Mouse (Mus musculus) forebrain, embryonic 14.5 days (tissue): ENCODE measurements around the gene Ddx49. TPM values are rescaled to one million over a fixed set of nuclear protein-coding genes. Genes with fewer than 3 reads are reported as not detected.

ENCODE experiments used
- ATAC-seq: fragments of 200-750 bp; cut with Nextera tagmentation; 2 replicates; pipeline ENCODE4 v1.8.0; 2017; ENCODE audit warnings: mild to moderate bottlenecking, moderate library complexity
- DNase-seq: peaks from one replicate; pipeline ENCODE4 v3.0.0-alpha.2; 2015; ENCODE audit warnings: low spot score
- H3K27ac ChIP-seq: fragments of 300-500 bp; sonication (generic); 2 replicates; pipeline ENCODE4 v1.5.1; 2014; ENCODE audit warnings: low read depth, mild to moderate bottlenecking, control low read depth, low read length, moderate library complexity
- H3K27me3 ChIP-seq: fragments of 300-500 bp; sonication (generic); replicated peaks from 2 replicates; pipeline ENCODE4 v1.6.1; 2014; ENCODE audit warnings: low read length, control low read depth, mixed read lengths; ENCODE audit not compliant: control insufficient read depth, insufficient read depth
- H3K36me3 ChIP-seq: fragments of 300-500 bp; sonication (generic); 2 replicates; pipeline ENCODE4 v1.6.1; 2014; ENCODE audit warnings: low read length, control low read depth; ENCODE audit not compliant: control insufficient read depth, insufficient read depth
- H3K4me1 ChIP-seq: fragments of 300-500 bp; sonication (generic); 2 replicates; pipeline ENCODE4 v1.6.1; 2014; ENCODE audit warnings: antibody characterized with exemption, low read length, control low read depth; ENCODE audit not compliant: control insufficient read depth, insufficient read depth
- H3K4me2 ChIP-seq: fragments of 300-500 bp; sonication (generic); 2 replicates; pipeline ENCODE4 v1.6.1; 2014; ENCODE audit warnings: mild to moderate bottlenecking, control low read depth, low read length
- H3K4me3 ChIP-seq: fragments of 300-500 bp; sonication (generic); 2 replicates; pipeline ENCODE4 v1.5.1; 2014; ENCODE audit warnings: low read depth, low read length, control low read depth
- H3K9ac ChIP-seq: fragments of 300-500 bp; sonication (generic); 2 replicates; pipeline ENCODE4 v1.6.1; 2014; ENCODE audit warnings: mild to moderate bottlenecking, low read length, control low read depth, moderate library complexity
- H3K9me3 ChIP-seq: fragments of 300-500 bp; sonication (generic); replicated peaks from 2 replicates; pipeline ENCODE4 v1.6.1; 2016; ENCODE audit warnings: low read length, control low read depth, mixed read lengths; ENCODE audit not compliant: control insufficient read depth
- WGBS: fragments of 180-500 bp; shearing (Covaris S2); extraction: QIAGEN DNeasy Blood & Tissue Kit; methylation state at CpG from one replicate; pipeline ENCODE4 v1.1.7; 2014; 5-methylcytosine and 5-hydroxymethylcytosine counted together
- polyA plus RNA-seq: library from polyadenylated mRNA; unstranded; fragments of >200 nt; fragmentation: Nextera tagmentation; extraction: Ambion mirVana; gene quantifications from 2 replicates; pipeline ENCODE4 v1.2.1, GENCODE M21; 2014

Ddx49 gene
- polyA plus RNA-seq, 1 experiment from 2014 or later: 51.5 TPM

DNA sequence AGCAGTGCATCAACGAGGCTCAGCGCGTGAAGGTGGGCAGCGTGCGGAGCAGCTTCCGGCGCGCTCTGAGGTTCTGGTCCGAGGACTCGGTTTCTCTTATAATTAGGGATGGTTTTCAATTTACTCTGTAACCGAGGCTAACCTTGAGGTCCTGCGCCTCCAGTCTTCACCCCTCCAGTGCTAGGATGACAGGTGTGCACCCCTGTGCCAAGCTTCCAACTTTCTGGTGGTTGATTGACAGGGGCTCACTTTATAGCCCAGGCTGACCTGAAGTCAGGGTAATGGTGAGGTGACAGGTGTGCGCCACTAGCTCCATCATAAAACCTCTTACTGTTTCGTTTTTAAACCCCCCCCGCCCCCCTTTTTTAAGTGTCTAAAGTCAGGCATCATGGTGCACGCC lies 612 bp upstream of the Ddx49 start:
- peaks cover 51% of the 10 kb centered on the region for H3K36me3 ChIP-seq
- ATAC-seq: peak; percentile 40

DNA sequence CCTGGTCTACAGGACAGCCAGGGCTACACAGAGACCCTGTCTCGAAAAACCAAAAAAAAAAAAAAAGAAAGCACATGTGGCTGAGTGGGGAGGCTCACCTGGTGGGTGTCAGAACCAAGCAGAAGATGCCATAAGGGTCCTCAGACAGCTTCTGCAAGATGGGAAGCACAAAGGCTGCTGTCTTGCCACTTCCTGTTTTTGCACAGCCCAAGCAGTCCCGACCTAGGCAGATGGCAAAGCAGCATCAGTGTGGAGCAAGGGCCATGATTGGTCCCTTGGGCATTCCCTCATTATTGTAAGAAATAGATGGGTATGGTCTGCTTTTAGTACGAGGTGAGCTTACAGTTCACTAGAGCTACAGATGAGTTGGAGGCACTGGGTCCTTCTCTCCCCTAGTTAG lies 1.4 kb downstream of the Ddx49 start:
- H3K4me2 ChIP-seq: no peak overlapping the region
- H3K27ac ChIP-seq: no peak overlapping the region
- peaks cover 54% of the 10 kb centered on the region for H3K36me3 ChIP-seq
- no peak for DNase-seq
- no peak overlapping the region for H3K4me3 ChIP-seq
- H3K27me3 ChIP-seq: no peaks in the 10 kb centered on the region
- 93% methylated on average over 3 of the region's 3 CpGs for WGBS
- H3K4me1 ChIP-seq: peaks cover 12% of the 10 kb centered on the region
- H3K9ac ChIP-seq: no peak overlapping the region
- ATAC-seq: no peak
- H3K9me3 ChIP-seq: no peaks in the 10 kb centered on the region

More for the DNA sequence above, 612 bp upstream of the Ddx49 start:
- DNase-seq: no peak
- H3K4me2 ChIP-seq: peak overlapping the region; percentile 92
- no peaks in the 10 kb centered on the region for H3K27me3 ChIP-seq
- H3K9ac ChIP-seq: peak overlapping the region; percentile 81
- peaks cover 12% of the 10 kb centered on the region for H3K4me1 ChIP-seq
- H3K4me3 ChIP-seq: peak overlapping the region; percentile 81
- 7% methylated on average over 16 of the region's 16 CpGs for WGBS
- H3K9me3 ChIP-seq: no peaks in the 10 kb centered on the region
- H3K27ac ChIP-seq: no peak overlapping the region

GRCm38 (mm10) chr8:70293988-70294405 lies 8.3 kb downstream of the Ddx49 start:
- H3K9ac ChIP-seq: no peak overlapping the region
- DNase-seq (no peak), ATAC-seq (0 out of 2 replicates have a peak, but pooled peaks have one; percentile 8)
- no peaks in the 10 kb centered on the region for H3K4me1 ChIP-seq
- peaks cover 92% of the 10 kb centered on the region for H3K36me3 ChIP-seq
- H3K27me3 ChIP-seq: no peaks in the 10 kb centered on the region
- H3K4me3 ChIP-seq: no peak overlapping the region
- WGBS: 83% methylated on average over 5 of the region's 5 CpGs
- H3K27ac ChIP-seq: no peak overlapping the region
- H3K9me3 ChIP-seq: no peaks in the 10 kb centered on the region
- H3K4me2 ChIP-seq: no peak overlapping the region

GRCm38 (mm10) chr8:70286737-70287136 lies 15.6 kb downstream of the Ddx49 start:
- 94% methylated on average over 8 of the region's 8 CpGs for WGBS
- peaks cover 61% of the 10 kb centered on the region for H3K36me3 ChIP-seq
- no peak overlapping the region for H3K27ac ChIP-seq
- ATAC-seq: no peak
- no peak overlapping the region for H3K4me2 ChIP-seq
- H3K4me1 ChIP-seq: no peaks in the 10 kb centered on the region
- H3K9ac ChIP-seq: no peak overlapping the region
- no peak overlapping the region for H3K4me3 ChIP-seq
- H3K27me3 ChIP-seq: no peaks in the 10 kb centered on the region
- no peak for DNase-seq
- no peaks in the 10 kb centered on the region for H3K9me3 ChIP-seq

- Histone ChIP-seq H3K36me3 (peaks cover 47% of the 10 kb centered on the region), H3K27ac (no peak overlapping the region), H3K4me2 (no peak overlapping the region), H3K27me3 (no peaks in the 10 kb centered on the region), H3K9ac (no peak overlapping the region), H3K4me3 (no peak overlapping the region), H3K9me3 (no peaks in the 10 kb centered on the region), H3K4me1 (no peaks in the 10 kb centered on the region)
- ATAC-seq: no peak
- WGBS: 98% methylated on average over 15 of the region's 15 CpGs
- DNase-seq: no peak
Measured at GRCm38 (mm10) chr8:70285304-70285703, 17.0 kb downstream of the Ddx49 start.

GRCm38 (mm10) chr8:70284421-70284820 lies 17.9 kb downstream of the Ddx49 start:
- no peaks in the 10 kb centered on the region for H3K4me1 ChIP-seq
- no peak for DNase-seq
- H3K27me3 ChIP-seq: no peaks in the 10 kb centered on the region
- no peak overlapping the region for H3K4me3 ChIP-seq
- no peak for ATAC-seq
- no peak overlapping the region for H3K9ac ChIP-seq
- H3K4me2 ChIP-seq: peak overlapping the region; percentile 91; the same call in 1 of the 2 replicates
- WGBS: 80% methylated on average over 5 of the region's 5 CpGs
- no peaks in the 10 kb centered on the region for H3K9me3 ChIP-seq
- H3K36me3 ChIP-seq: peaks cover 38% of the 10 kb centered on the region
- H3K27ac ChIP-seq: no peak overlapping the region

DNA sequence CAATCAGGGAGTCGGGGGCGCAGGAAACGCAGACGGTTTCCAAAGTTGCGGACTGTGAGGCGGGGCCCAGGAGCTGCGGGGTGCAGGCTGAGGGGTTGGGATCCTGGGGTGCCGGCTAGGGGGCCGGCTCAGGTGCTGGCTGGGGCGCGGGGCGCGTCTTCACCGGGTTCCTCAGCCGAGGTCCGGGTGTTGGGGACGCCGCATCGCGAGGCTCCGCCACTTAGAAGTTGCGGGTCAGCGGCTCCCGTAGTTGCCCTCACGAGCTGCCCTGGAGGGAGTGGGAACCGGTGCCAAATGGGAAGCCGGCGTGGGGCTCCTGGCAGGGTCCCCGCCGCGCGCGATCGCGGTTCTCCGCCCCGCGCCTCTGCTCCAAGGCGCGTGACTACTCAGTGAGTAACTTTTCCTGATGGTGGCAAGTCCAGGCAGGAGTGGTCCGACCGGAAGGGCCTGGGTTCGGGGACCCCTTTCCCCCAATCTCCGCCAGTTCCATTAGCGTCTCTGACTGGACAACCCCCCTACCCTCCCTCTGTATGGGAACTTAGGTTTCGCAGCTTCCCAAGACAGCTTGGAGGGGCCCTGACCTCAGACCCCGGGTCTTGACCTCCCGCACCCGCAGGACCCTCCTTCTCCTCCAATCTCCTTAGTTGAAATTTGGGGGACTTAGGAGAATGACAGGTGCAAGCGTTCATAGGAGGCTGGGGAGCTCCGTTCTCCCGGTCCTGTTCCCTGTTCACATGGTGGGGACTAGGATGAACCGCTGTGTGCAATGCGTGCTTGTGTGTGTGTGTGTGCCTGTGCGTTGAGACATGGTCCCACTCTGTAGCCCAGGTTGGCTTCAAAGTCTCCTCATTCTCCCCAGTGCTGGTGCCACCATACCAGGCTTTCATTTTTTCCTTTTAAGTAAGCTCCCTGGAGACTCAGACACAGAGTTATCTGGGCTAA lies 18.9 kb downstream of the Ddx49 start:
- under 1% methylated on average over 39 of the region's 55 CpGs for WGBS
- no peaks in the 10 kb centered on the region for H3K9me3 ChIP-seq
- ATAC-seq: peak; percentile 71

GRCm38 (mm10) chr8:70282603-70283135 lies 19.6 kb downstream of the Ddx49 start, which contains the start of gene Homer3:
Homer3 (plus strand) TSS chr8:70282827.
- no peaks in the 10 kb centered on the region for H3K9me3 ChIP-seq
- peak within 1 kb of the TSS; percentile 91 for H3K4me2 ChIP-seq
- H3K9ac ChIP-seq: peak within 1 kb of the TSS; percentile 93
- WGBS: 1% methylated on average over 36 of the region's 36 CpGs
- peak; percentile 92 for ATAC-seq
- H3K27ac ChIP-seq: peak within 1 kb of the TSS; percentile 66
- peak; percentile 84 for DNase-seq
- no peaks in the 10 kb centered on the region for H3K4me1 ChIP-seq
- H3K27me3 ChIP-seq: no peaks in the 10 kb centered on the region
- H3K36me3 ChIP-seq: peaks cover 29% of the 10 kb centered on the region
- H3K4me3 ChIP-seq: peak within 1 kb of the TSS; percentile 86

More for the DNA sequence above, 18.9 kb downstream of the Ddx49 start:
- DNase-seq: peak; percentile 47
- Histone ChIP-seq H3K4me3 (peak overlapping the region; percentile 86), H3K36me3 (peaks cover 31% of the 10 kb centered on the region), H3K4me2 (peak overlapping the region; percentile 91), H3K27me3 (no peaks in the 10 kb centered on the region), H3K27ac (peak overlapping the region; percentile 66), H3K4me1 (no peaks in the 10 kb centered on the region), H3K9ac (peak overlapping the region; percentile 93)

GRCm38 (mm10) chr8:70281001-70281400 lies 21.3 kb downstream of the Ddx49 start:
- Histone ChIP-seq H3K36me3 (peaks cover 12% of the 10 kb centered on the region), H3K4me3 (no peak overlapping the region), H3K4me1 (no peaks in the 10 kb centered on the region), H3K4me2 (no peak overlapping the region), H3K9ac (no peak overlapping the region), H3K27me3 (no peaks in the 10 kb centered on the region), H3K9me3 (no peaks in the 10 kb centered on the region), H3K27ac (no peak overlapping the region; the same call in 1 of the 2 replicates)
- ATAC-seq (no peak), DNase-seq (no peak)
- 37% methylated on average over 3 of the region's 3 CpGs for WGBS
